Mouse (Mus musculus): ENCODE measurements around the gene Anapc15.
A peak's percentile ranks its signal among the peaks of the same experiment; 100 is the strongest.

Gene Anapc15

DNA sequence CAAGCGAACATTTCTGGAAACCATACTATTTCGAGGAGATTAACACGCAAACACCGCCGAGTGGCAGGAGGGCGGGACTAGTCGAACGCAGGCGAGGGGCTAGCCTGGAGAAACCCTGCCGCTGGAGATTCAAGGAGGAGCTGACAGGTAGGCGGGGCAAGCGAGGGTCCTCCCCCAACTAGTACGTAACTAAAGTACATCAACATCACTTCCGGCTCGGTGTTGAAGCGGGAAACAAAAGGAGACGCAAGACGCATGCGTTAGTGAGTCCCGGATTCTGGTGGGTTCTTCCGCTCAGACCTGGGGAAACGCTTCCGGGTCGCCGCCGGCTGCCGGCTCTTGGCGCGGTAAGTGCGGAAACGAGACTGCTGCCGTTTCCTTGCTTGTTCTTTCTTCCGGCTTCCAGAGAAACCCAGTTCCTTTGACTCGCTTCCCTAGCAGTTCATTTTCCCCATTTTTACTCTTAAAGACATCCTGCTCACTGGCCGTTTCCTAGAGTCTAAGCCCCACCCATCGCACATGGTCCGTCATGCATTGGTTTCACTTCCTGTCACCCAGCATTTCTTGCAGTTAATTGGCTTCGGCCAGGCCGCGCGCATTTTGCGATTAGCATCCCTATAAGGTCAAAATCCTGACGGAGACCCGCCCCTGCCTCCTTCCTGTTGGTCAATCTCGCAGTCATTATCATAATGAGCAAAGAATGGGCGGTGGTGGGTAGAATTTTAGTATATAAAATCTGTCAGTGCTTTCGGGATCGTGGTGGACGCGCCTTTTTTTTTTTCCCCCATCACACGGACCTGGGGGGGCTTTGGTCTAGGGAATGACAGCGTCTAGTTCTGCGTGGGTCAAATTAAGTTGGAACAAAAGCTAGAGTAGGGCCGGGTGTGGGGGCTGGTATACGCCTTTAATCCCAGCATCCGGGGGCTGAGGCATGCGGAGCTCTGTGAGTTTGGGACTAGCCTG, 32.9 kb downstream of the Anapc15 start:
- peak; percentile 99 for DNase-seq (ENCODE audit: low read depth)

DNA sequence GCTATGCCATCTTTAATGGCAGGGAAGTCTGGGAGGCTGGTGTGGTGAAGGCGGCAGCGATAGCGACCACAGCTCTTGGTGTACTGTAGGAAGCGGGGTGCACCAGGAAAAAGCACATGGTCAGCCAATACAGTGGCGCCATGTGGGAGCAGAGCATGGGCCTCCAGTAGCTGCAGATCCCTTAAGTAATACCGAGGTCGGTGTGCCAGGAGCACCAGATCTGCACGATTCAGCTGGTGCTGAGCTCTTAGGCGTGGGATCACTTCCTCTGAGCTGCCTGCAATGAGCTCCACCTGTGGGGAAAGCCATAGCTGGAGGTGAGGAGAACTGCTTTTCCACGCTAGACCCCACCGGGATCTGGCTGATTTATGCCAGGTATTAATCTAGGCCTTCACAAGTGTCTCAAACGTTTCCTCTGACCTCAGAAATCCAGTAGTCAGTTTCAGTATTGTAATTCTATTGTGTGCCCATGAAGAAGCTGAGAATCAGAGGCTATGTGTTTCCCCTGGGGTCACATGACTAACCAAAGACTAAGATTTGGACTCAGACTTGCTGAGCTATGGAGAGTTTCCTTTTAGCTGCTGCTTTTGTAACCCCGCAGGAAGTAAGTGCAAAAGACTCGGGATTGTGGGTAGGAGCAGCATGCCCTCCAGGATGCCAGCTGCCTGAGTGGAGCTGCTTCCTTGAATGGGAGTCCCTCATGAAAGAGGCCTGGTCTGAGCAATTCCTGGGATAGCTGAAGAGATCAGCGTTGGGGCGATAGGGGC, 37.0 kb downstream of the Anapc15 start:
- DNase-seq (ENCODE audit: low read depth): no peak

GRCm38 (mm10) chr7:101901969-101902368, 38.5 kb downstream of the Anapc15 start:
- DNase-seq (ENCODE audit: low read depth): no peak

DNA sequence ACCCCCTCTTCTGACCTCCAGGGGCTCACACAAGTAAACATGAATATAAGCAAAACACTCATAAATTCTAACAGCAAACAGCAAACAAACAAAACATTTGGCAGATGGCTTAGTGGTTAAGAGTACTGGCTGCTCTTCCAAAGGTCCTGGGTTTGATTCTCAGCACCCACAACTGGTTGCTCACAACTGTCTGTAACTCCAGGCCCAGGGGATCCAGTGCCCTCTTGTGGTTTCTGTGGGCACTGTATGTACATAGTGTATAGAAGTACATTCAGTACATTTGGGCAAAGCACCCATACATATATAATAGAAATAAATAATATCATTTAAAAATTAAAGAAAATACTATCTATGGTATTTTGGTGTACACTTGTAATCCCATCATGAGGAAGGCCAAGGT, 39.3 kb downstream of the Anapc15 start:
- peak; percentile 29 for DNase-seq (ENCODE audit: low read depth)

GRCm38 (mm10) chr7:101905561-101906286, 42.2 kb downstream of the Anapc15 start, which contains the start of gene Lamtor1:
TSS of gene Lamtor1 (plus strand) at chr7:101905904.
- DNase-seq (ENCODE audit: low read depth): peak; percentile 99

GRCm38 (mm10) chr7:101906287-101906681, 42.8 kb downstream of the Anapc15 start, which contains the start of gene Tomt:
TSS of gene Tomt (minus strand) at chr7:101906359.
- no peak for DNase-seq (ENCODE audit: low read depth)

DNA sequence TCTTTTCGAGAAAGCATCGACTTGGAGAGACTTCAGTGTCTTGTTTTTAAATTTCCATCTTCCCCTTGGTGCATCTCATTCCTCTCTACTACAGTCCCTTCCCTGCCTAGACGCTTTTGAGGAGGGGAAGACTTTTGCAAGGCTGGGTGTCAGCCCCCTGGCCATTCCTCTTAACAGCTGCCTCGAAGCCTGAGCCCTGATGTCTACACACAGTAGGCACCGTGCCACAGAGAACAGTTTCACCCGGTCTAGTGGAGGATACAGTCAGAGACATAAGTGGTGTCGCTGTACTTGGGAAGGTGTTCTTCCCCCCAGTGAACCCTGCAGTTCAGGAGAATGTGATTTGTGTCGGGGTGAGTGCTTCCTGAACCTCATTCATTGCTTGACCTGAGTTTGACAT, 43.2 kb downstream of the Anapc15 start:
- peak; percentile 42 for DNase-seq (ENCODE audit: low read depth)

- DNase-seq (ENCODE audit: low read depth): no peak
Observed at GRCm38 (mm10) chr7:101908367-101908766, 44.9 kb downstream of the Anapc15 start.

GRCm38 (mm10) chr7:101910138-101910537, 46.6 kb downstream of the Anapc15 start:
- DNase-seq (ENCODE audit: low read depth): no peak

DNA sequence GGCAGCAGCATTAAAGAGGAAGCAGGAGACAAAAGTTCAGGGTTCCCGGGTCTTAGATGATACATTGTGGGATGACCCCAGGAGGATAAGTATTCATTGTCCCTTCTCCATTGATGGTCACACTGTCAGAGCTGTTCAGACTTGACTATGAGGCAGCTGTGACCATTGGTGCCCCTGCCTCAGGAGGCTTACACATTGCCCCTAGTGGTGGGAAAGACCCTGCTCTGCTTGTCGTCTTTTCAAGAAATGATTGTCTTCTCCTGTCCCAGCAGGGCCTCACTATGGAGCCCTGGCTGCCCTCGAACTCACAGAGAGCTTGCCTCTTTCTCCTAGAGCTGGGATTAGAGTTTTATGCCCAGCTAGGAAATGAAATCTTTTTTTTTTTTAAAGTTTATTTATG, 48.5 kb downstream of the Anapc15 start:
- peak; percentile 33 for DNase-seq (ENCODE audit: low read depth)

DNA sequence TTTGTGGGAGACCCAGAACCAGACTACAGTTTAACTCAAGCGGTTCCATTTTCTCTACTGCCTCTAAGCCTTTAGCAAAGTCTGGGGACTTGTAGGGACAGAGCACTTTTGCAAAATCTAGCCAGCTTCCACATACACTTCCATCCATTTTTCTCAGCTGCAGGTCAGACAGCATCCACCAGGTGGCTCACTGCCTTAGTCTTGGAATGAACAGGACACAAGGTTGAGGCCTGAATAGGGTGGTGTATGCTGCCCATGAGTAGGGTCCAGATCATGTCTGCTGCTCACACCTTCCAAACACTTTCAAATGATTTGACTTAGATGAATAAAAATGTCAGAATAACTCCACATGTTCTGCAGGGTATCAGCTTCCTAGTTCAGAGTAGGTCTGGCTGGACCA, 54.6 kb downstream of the Anapc15 start:
- DNase-seq (ENCODE audit: low read depth): peak; percentile 80

GRCm38 (mm10) chr7:101925892-101926291, 62.4 kb downstream of the Anapc15 start:
- peak; percentile 14 for DNase-seq (ENCODE audit: low read depth)

GRCm38 (mm10) chr7:101928093-101928492, 64.6 kb downstream of the Anapc15 start:
- no peak for DNase-seq (ENCODE audit: low read depth)

GRCm38 (mm10) chr7:101932551-101932950, 69.0 kb downstream of the Anapc15 start:
- DNase-seq (ENCODE audit: low read depth): no peak

- DNase-seq (ENCODE audit: low read depth): no peak
Observed at GRCm38 (mm10) chr7:101933300-101933699, 69.8 kb downstream of the Anapc15 start.

DNA sequence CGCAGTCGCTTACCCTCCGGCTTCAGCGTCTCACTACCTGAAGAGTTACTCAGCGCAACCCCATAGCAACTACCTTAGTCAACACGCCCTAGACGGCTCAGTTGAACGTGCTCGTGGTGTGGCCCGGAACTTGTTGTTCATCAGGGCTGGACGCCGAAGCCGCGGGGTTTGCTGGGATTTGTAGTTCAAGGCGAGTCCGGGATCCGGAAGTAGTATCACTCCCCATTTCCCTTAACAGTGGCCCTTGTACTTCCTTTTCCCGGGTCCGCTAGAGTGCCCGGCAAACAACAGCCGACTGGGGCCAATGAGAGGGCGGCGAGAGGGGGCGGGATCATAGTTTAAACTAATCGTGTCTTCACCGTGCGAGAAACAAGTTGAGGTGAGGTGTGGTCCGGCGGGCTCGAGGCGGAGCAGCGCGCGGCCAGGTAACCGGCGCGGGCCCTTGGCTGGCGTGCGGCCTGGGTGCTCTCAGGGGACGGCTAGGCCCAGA, 70.3 kb downstream of the Anapc15 start, which contains the start of the genes Lrrc51 and Numa1:
TSS of gene Lrrc51 (minus strand) at position 145 of the 490 bp plus-strand sequence.
TSS of gene Numa1 (plus strand) at position 361 of the 490 bp plus-strand sequence.
- peak; percentile 98 for DNase-seq (ENCODE audit: low read depth)

- no peak for DNase-seq (ENCODE audit: low read depth)
Observed at GRCm38 (mm10) chr7:101935957-101936356, 72.4 kb downstream of the Anapc15 start.

- DNase-seq (ENCODE audit: low read depth): no peak
Observed at GRCm38 (mm10) chr7:101936996-101937395, 73.5 kb downstream of the Anapc15 start.

- DNase-seq (ENCODE audit: low read depth): no peak
Observed at GRCm38 (mm10) chr7:101937569-101937968, 74.1 kb downstream of the Anapc15 start.

GRCm38 (mm10) chr7:101938348-101938747, 74.8 kb downstream of the Anapc15 start:
- no peak for DNase-seq (ENCODE audit: low read depth)

DNA sequence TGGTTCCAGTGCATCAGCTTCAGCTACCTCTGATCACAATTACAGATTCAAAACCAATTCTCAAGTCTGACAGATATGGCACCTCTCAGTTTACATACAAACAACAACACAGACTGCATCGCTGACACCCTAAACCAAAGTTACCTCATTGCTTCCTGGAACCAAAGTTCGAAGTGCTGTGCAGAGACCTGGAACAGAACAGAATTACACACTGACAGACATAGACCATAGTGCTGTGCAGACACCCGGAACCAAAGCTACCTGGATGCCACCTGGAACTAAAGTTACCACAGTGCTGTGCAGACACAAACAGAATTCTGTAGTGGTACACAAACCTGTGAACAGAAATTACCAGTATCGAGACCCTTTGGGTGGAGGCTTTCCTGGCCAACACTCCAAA, 76.2 kb downstream of the Anapc15 start:
- no peak for DNase-seq (ENCODE audit: low read depth)

DNA sequence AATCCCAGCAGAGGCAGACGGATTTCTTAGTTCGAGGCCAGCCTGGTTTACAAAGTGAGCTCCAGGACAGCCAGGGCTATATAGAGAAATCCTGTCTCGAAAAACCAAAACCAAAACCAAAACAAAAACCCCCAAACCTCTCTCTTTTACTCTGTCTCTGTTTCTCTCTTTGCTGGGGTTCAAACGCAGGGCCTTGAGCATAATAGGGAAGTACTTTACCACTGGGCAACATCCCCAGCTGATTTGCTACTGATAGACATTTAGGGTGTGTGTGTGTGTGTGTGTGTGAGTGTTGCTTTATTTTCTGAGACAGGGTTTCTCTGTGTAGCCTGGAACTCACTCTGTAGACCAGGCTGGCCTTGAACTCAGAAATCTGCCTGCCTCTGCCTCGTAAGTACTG, 85.5 kb downstream of the Anapc15 start:
- peak; percentile 67 for DNase-seq (ENCODE audit: low read depth)
